Mouse (Mus musculus): ENCODE data around the gene Myadml2. TPM values are rescaled to one million over a fixed set of nuclear protein-coding genes. Genes with fewer than 3 reads are reported as not detected.

Gene Myadml2
- polyA plus RNA-seq, 1 experiment: 3.8 TPM

GRCm38 (mm10) chr11:120673594-120674122 is 25.7 kb upstream of the Myadml2 start:
- H3K4me3 ChIP-seq (ENCODE audit: insufficient read depth, low read depth, low read length): peak overlapping the region; percentile 79
- peaks cover 3% of the 10 kb centered on the region; the same call in 1 of the 2 replicates for H3K4me1 ChIP-seq (ENCODE audit: control insufficient read depth, insufficient read depth, insufficient read length, low read length)
- peak overlapping the region; percentile 59 for H3K27ac ChIP-seq (replicated peaks; ENCODE audit: low read depth, low read length)

- H3K4me3 ChIP-seq (ENCODE audit: insufficient read depth, low read depth, low read length): peak within 1 kb of the TSS; percentile 79
- H3K27ac ChIP-seq (replicated peaks; ENCODE audit: low read depth, low read length): peak within 1 kb of the TSS; percentile 82
- H3K4me1 ChIP-seq (ENCODE audit: control insufficient read depth, insufficient read depth, insufficient read length, low read length): peaks cover 3% of the 10 kb centered on the region; the same call in 1 of the 2 replicates
These were observed 25.0 kb upstream of the Myadml2 start, which contains the start of gene Aspscr1 for GRCm38 (mm10) chr11:120672687-120673593. Aspscr1 (plus strand) TSS chr11:120672973.

- Histone ChIP-seq H3K4me3 (ENCODE audit: insufficient read depth, low read depth, low read length) (no peak overlapping the region), H3K27ac (replicated peaks; ENCODE audit: low read depth, low read length) (no peak overlapping the region), H3K4me1 (ENCODE audit: control insufficient read depth, insufficient read depth, insufficient read length, low read length) (no peaks in the 10 kb centered on the region)
These were observed 18.7 kb upstream of the Myadml2 start for GRCm38 (mm10) chr11:120666617-120667016.

- H3K4me3 ChIP-seq (ENCODE audit: insufficient read depth, low read depth, low read length): no peak overlapping the region
- no peaks in the 10 kb centered on the region for H3K4me1 ChIP-seq (ENCODE audit: control insufficient read depth, insufficient read depth, insufficient read length, low read length)
- no peak overlapping the region for H3K27ac ChIP-seq (replicated peaks; ENCODE audit: low read depth, low read length)
These were observed 17.4 kb upstream of the Myadml2 start for GRCm38 (mm10) chr11:120665406-120665805.

- no peak overlapping the region for H3K27ac ChIP-seq (replicated peaks; ENCODE audit: low read depth, low read length)
- peaks cover 3% of the 10 kb centered on the region; the same call in 1 of the 2 replicates for H3K4me1 ChIP-seq (ENCODE audit: control insufficient read depth, insufficient read depth, insufficient read length, low read length)
- no peak overlapping the region for H3K4me3 ChIP-seq (ENCODE audit: insufficient read depth, low read depth, low read length)
These were observed 15.8 kb upstream of the Myadml2 start for GRCm38 (mm10) chr11:120663714-120664113.

- Histone ChIP-seq H3K27ac (replicated peaks; ENCODE audit: low read depth, low read length) (no peak overlapping the region), H3K4me1 (ENCODE audit: control insufficient read depth, insufficient read depth, insufficient read length, low read length) (peaks cover 3% of the 10 kb centered on the region; the same call in 1 of the 2 replicates), H3K4me3 (ENCODE audit: insufficient read depth, low read depth, low read length) (no peak overlapping the region)
These were observed 14.8 kb upstream of the Myadml2 start for GRCm38 (mm10) chr11:120662759-120663158.

- H3K4me1 ChIP-seq (ENCODE audit: control insufficient read depth, insufficient read depth, insufficient read length, low read length): peaks cover 3% of the 10 kb centered on the region; the same call in 1 of the 2 replicates
- no peak within 1 kb of the TSS for H3K27ac ChIP-seq (replicated peaks; ENCODE audit: low read depth, low read length)
- H3K4me3 ChIP-seq (ENCODE audit: insufficient read depth, low read depth, low read length): peak within 1 kb of the TSS; percentile 53
These were observed 13.1 kb upstream of the Myadml2 start, which contains the start of gene Notum for GRCm38 (mm10) chr11:120661076-120661460. Notum (minus strand) TSS chr11:120661175.

- Histone ChIP-seq H3K4me1 (ENCODE audit: control insufficient read depth, insufficient read depth, insufficient read length, low read length) (peaks cover 3% of the 10 kb centered on the region; the same call in 1 of the 2 replicates), H3K27ac (replicated peaks; ENCODE audit: low read depth, low read length) (no peak overlapping the region), H3K4me3 (ENCODE audit: insufficient read depth, low read depth, low read length) (peak overlapping the region; percentile 53)
These were observed 12.5 kb upstream of the Myadml2 start for GRCm38 (mm10) chr11:120660301-120661075.

- Histone ChIP-seq H3K4me3 (ENCODE audit: insufficient read depth, low read depth, low read length) (peak overlapping the region; percentile 53), H3K4me1 (ENCODE audit: control insufficient read depth, insufficient read depth, insufficient read length, low read length) (peaks cover 3% of the 10 kb centered on the region; the same call in 1 of the 2 replicates), H3K27ac (replicated peaks; ENCODE audit: low read depth, low read length) (no peak overlapping the region)
These were observed 11.7 kb upstream of the Myadml2 start for GRCm38 (mm10) chr11:120659509-120660300.

GRCm38 (mm10) chr11:120658876-120659410 is 11.0 kb upstream of the Myadml2 start:
- H3K4me1 ChIP-seq (ENCODE audit: control insufficient read depth, insufficient read depth, insufficient read length, low read length): peaks cover 3% of the 10 kb centered on the region; the same call in 1 of the 2 replicates
- H3K27ac ChIP-seq (replicated peaks; ENCODE audit: low read depth, low read length): no peak overlapping the region
- H3K4me3 ChIP-seq (ENCODE audit: insufficient read depth, low read depth, low read length): peak overlapping the region; percentile 27; the same call in 1 of the 2 replicates

- peaks cover 3% of the 10 kb centered on the region; the same call in 1 of the 2 replicates for H3K4me1 ChIP-seq (ENCODE audit: control insufficient read depth, insufficient read depth, insufficient read length, low read length)
- no peak overlapping the region for H3K27ac ChIP-seq (replicated peaks; ENCODE audit: low read depth, low read length)
- H3K4me3 ChIP-seq (ENCODE audit: insufficient read depth, low read depth, low read length): no peak overlapping the region
These were observed 9.3 kb upstream of the Myadml2 start for GRCm38 (mm10) chr11:120657301-120657700.

- Histone ChIP-seq H3K27ac (replicated peaks; ENCODE audit: low read depth, low read length) (no peak overlapping the region), H3K4me1 (ENCODE audit: control insufficient read depth, insufficient read depth, insufficient read length, low read length) (peaks cover 2% of the 10 kb centered on the region; the same call in 1 of the 2 replicates), H3K4me3 (ENCODE audit: insufficient read depth, low read depth, low read length) (no peak overlapping the region)
These were observed 6.8 kb upstream of the Myadml2 start for GRCm38 (mm10) chr11:120654741-120655140.

GRCm38 (mm10) chr11:120651872-120652271 is 3.9 kb upstream of the Myadml2 start:
- peaks cover 4% of the 10 kb centered on the region for H3K4me1 ChIP-seq (ENCODE audit: control insufficient read depth, insufficient read depth, insufficient read length, low read length)
- no peak overlapping the region for H3K4me3 ChIP-seq (ENCODE audit: insufficient read depth, low read depth, low read length)
- H3K27ac ChIP-seq (replicated peaks; ENCODE audit: low read depth, low read length): no peak overlapping the region

Data from brown adipose tissue, adult 24 weeks (tissue).